Mouse (Mus musculus): Measurements from ENCODE around the gene Rxrg.

DNA sequence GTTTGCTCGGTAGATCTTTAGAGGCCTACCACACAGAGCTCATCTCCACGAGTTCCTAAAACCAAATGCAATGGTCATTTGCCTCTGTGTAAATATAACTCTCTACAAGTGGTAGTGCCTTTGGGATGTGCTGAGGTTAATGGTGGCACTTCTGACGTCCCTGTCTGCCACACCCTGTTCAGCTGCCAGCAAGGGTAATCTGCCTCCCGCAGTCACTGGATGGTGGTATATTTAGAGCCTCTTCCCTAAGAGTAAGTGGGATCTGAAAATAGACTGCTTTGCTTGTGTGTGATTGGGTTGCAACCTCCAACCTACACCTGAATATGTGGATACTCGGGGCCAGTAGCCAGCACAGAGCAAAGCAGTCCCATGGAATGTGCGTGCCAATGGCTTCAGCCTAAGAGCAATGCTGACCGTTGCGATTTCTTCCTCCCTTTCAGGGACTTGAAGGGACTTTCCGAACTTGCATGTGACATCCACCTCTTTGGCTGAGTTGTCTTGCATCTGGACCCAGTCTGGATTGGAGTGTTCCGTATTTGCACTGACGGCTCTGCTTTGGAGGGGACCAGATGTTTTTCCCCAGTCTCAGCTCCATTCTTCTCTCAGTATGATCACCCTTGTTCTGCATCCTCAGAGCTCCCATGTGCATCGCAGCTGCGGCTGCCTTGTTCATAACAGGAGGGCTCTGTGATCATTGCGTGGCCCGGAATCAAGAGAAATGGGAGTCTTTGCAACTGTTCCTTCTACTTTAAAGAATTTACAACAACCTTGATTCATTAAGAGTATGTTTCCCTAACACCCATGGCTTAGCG is 9.2 kb upstream of the Rxrg start:
- TF ChIP-seq CTCF (IDR thresholded peaks at IDR 0.05; ENCODE audit: extremely low read depth, insufficient read length, insufficient replicate concordance, low read depth, low read length) (no peak), POLR2A (IDR thresholded peaks at IDR 0.05; ENCODE audit: low read depth, low read length) (no peak)
